19 mouse cellular contexts compared by ENCODE assay signal in the genomic region with DNA sequence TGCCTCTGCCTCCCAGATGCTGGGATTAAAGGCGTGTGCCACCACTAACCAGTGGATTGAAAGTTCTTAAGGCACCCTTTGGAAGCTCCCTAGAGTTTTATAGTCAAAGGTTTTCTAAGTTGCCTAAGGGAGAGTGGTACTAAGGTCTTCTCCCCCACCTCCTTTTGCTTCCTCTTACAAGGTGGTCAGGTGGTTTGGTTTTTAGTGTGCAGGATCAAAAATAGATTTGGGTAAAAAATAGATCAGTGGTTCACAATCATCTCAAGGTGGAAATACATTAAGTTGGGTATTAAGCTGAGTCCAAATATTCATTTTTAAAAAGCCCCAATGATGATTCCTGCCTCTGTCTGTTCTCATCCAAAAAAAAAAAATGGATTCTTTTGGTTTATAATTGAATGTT. TPM values are rescaled to one million over a fixed set of nuclear protein-coding genes. Genes with fewer than 3 reads are reported as not detected.
DNase-seq lines count a peak whose midpoint lies in the region; ATAC-seq and TF ChIP-seq lines count a peak whose summit lies in the region.
"Had no signal": no experiment of that assay in that cellular context is flagged by ENCODE, and none has a peak within 500 bp of the region (broad histone marks: within the 10 kb centered on the region; RNA-seq: fewer than 3 reads in every experiment).

No protein-coding gene starts in this region.

- ATAC-seq in liver, postnatal 0 days, result no peak
- ATAC-seq in liver, embryonic 11.5 days (replicated peaks; ENCODE audit: low FRiP score), result no peak
- ATAC-seq in stomach, embryonic 16.5 days (ENCODE audit: insufficient read depth, low FRiP score), result no peak
- no peak for ATAC-seq in megakaryocyte-erythroid progenitor cell, adult 5-6 weeks (replicated peaks; ENCODE audit: low FRiP score, low TSS enrichment, poor library complexity, severe bottlenecking)
- ATAC-seq: forebrain, embryonic 16.5 days had no signal

- H3K4me1 ChIP-seq in liver, postnatal 0 days (ENCODE audit: insufficient read depth), result peaks cover 4% of the 10 kb centered on the region; the same call in 1 of the 2 replicates
- no peaks in the 10 kb centered on the region for H3K4me1 ChIP-seq in liver, embryonic 11.5 days (replicated peaks; ENCODE audit: control insufficient read depth, insufficient read depth, low read length)
- peaks cover 16% of the 10 kb centered on the region for H3K4me1 ChIP-seq in stomach, embryonic 16.5 days (ENCODE audit: control insufficient read depth, insufficient read depth, low read length)
- H3K4me1 ChIP-seq: forebrain, embryonic 12.5 days; heart, embryonic 10.5 days; hindbrain, embryonic 13.5 days had no signal

- TF ChIP-seq EP300 in liver, postnatal 0 days (IDR thresholded peaks at IDR 0.05; ENCODE audit: low read depth), result no peak

- intact Hi-C loops in gastrocnemius, adult 2 months (cut with DNase I), result no loop called here

- no peak for TF ChIP-seq CTCF in gastrocnemius, adult 2 months (IDR thresholded peaks at IDR 0.05)
- TF ChIP-seq CTCF in liver, postnatal 0 days (IDR thresholded peaks at IDR 0.05; ENCODE audit: low read depth), result no peak

- H3K9me3 ChIP-seq in liver, postnatal 0 days (ENCODE audit: low read length), result no peaks in the 10 kb centered on the region
- no peaks in the 10 kb centered on the region for H3K9me3 ChIP-seq in liver, embryonic 11.5 days (ENCODE audit: control insufficient read depth, low read length)
- no peaks in the 10 kb centered on the region for H3K9me3 ChIP-seq in stomach, embryonic 16.5 days (replicated peaks; ENCODE audit: control insufficient read depth, low read length)
- H3K9me3 ChIP-seq: embryonic facial prominence, embryonic 12.5 days; forebrain, embryonic 12.5 days; G1E; heart, embryonic 10.5 days; hindbrain, embryonic 13.5 days had no signal

- H3K9ac ChIP-seq in liver, postnatal 0 days (replicated peaks), result no peak overlapping the region
- no peak overlapping the region for H3K9ac ChIP-seq in liver, embryonic 11.5 days (ENCODE audit: low read depth, low read length)
- H3K9ac ChIP-seq in stomach, embryonic 16.5 days (ENCODE audit: low read length), result no peak overlapping the region
- H3K9ac ChIP-seq: embryonic facial prominence, embryonic 12.5 days; forebrain, embryonic 12.5 days; hindbrain, embryonic 13.5 days had no signal

- no peaks in the 10 kb centered on the region; the same call in 1 of the 2 replicates for H3K36me3 ChIP-seq in liver, postnatal 0 days (replicated peaks; ENCODE audit: insufficient read depth, low read length)
- no peaks in the 10 kb centered on the region for H3K36me3 ChIP-seq in liver, embryonic 11.5 days (ENCODE audit: control insufficient read depth, insufficient read depth, low read length)
- no peaks in the 10 kb centered on the region for H3K36me3 ChIP-seq in stomach, embryonic 16.5 days (ENCODE audit: control insufficient read depth, insufficient read depth, low read length)
- H3K36me3 ChIP-seq: embryonic facial prominence, embryonic 12.5 days; forebrain, embryonic 12.5 days; G1E; heart, embryonic 10.5 days had no signal

- H3K27ac ChIP-seq in gastrocnemius, adult 2 months, result peak overlapping the region; percentile 56
- H3K27ac ChIP-seq in liver, postnatal 0 days (ENCODE audit: low read depth), result peak overlapping the region; percentile 39; the same call in 1 of the 2 replicates
- no peak overlapping the region for H3K27ac ChIP-seq in liver, embryonic 11.5 days (ENCODE audit: low read depth, low read length)
- H3K27ac ChIP-seq in stomach, embryonic 16.5 days (ENCODE audit: low read length), result peak overlapping the region; percentile 72; the same call in 1 of the 2 replicates
- H3K27ac ChIP-seq: forebrain, embryonic 12.5 days; heart, embryonic 10.5 days; hindbrain, embryonic 13.5 days had no signal

- no peak overlapping the region for H3K4me3 ChIP-seq in gastrocnemius, adult 2 months
- peak overlapping the region; percentile 11; the same call in 1 of the 2 replicates for H3K4me3 ChIP-seq in liver, postnatal 0 days (ENCODE audit: low read depth, low read length)
- H3K4me3 ChIP-seq in liver, embryonic 11.5 days (ENCODE audit: low read depth, low read length), result no peak overlapping the region
- H3K4me3 ChIP-seq in stomach, embryonic 16.5 days (replicated peaks; ENCODE audit: low read length), result no peak overlapping the region
- H3K4me3 ChIP-seq: embryonic facial prominence, embryonic 12.5 days; forebrain, embryonic 12.5 days; heart, embryonic 10.5 days; hindbrain, embryonic 13.5 days had no signal

- peak overlapping the region; percentile 59 for H3K4me2 ChIP-seq in liver, postnatal 0 days (ENCODE audit: low read depth, low read length)
- no peak overlapping the region for H3K4me2 ChIP-seq in liver, embryonic 11.5 days
- H3K4me2 ChIP-seq in stomach, embryonic 16.5 days (ENCODE audit: low read depth, low read length), result no peak overlapping the region
- H3K4me2 ChIP-seq: embryonic facial prominence, embryonic 12.5 days; forebrain, embryonic 12.5 days; hindbrain, embryonic 13.5 days had no signal

- DNase-seq in gastrocnemius, adult 2 months, result no peak
- DNase-seq in gastrocnemius, adult 8-10 months (ENCODE audit: low spot score in 2 of 2), result no peak
- DNase-seq in liver, postnatal 0 days, result no peak
- no peak for DNase-seq in liver, embryonic 11.5 days (ENCODE audit: low spot score)
- DNase-seq in testis, postnatal 10 days (ENCODE audit: low spot score), result peak; percentile 6
- DNase-seq in testis, postnatal 14 days (ENCODE audit: low spot score), result no peak
- DNase-seq: adrenal gland, adult 8-10 months; embryo, embryonic 11 days; gastrocnemius, postnatal 36 days; heart, adult 18-20 months; heart, postnatal 14 days had no signal

- 78% methylated on average over 1 of the region's 1 CpGs for WGBS in liver, postnatal 0 days (ENCODE audit: insufficient replicate concordance)
- 69% methylated on average over 1 of the region's 1 CpGs for WGBS in liver, embryonic 11.5 days
- 85% methylated on average over 1 of the region's 1 CpGs for WGBS in stomach, embryonic 16.5 days

- H3K27me3 ChIP-seq in liver, postnatal 0 days (ENCODE audit: insufficient read depth, low read length), result no peaks in the 10 kb centered on the region
- H3K27me3 ChIP-seq in liver, embryonic 11.5 days (replicated peaks; ENCODE audit: control insufficient read depth, insufficient read depth, low read length), result no peaks in the 10 kb centered on the region
- no peaks in the 10 kb centered on the region for H3K27me3 ChIP-seq in stomach, embryonic 16.5 days (ENCODE audit: control insufficient read depth, insufficient read depth, low read length)
- H3K27me3 ChIP-seq: embryonic facial prominence, embryonic 12.5 days; forebrain, embryonic 12.5 days; hindbrain, embryonic 13.5 days had no signal

RNA-seq across cellular contexts. Expression of gene Ddias, which starts 53.6 kb away (rescaled TPM):
- under 1 TPM in 1 of 2 experiments, not detected in 1; 0.06 TPM for total RNA-seq in gastrocnemius, adult 2 months (2021)
- total RNA-seq in gastrocnemius, adult 8-10 months (2022), result under 1 TPM in 1 of 4 experiments, not detected in 3; 0.13 TPM
- polyA plus RNA-seq in liver, postnatal 0 days (2015; fragmentation: Nextera tagmentation; extraction: Ambion mirVana), result 3.7 and 3.9 TPM in 2 replicates
- 21.2 and 21.9 TPM in 2 replicates for polyA plus RNA-seq in liver, embryonic 11.5 days (2014; fragmentation: Nextera tagmentation; extraction: Ambion mirVana)
- polyA plus RNA-seq in stomach, embryonic 16.5 days (2015; fragmentation: Nextera tagmentation; extraction: Ambion mirVana), result 9.2 and 10.6 TPM in 2 replicates
- total RNA-seq in megakaryocyte-erythroid progenitor cell, adult 5-6 weeks (2014; fragmentation: Nextera tagmentation), result 22.1 and 22.7 TPM in 2 replicates
- 25.2 and 25.9 TPM in 2 replicates for total RNA-seq in megakaryocyte-erythroid progenitor cell, adult 5-6 weeks (2017)

RNA-seq across cellular contexts. Expression of gene Prcp, which starts 53.9 kb away (rescaled TPM):
- 1 to 10 TPM; 2.9 to 3.5 TPM for total RNA-seq in gastrocnemius, adult 2 months (2021)
- total RNA-seq in gastrocnemius, adult 8-10 months (2022), result 1 to 10 TPM; 2.2 to 2.9 (median 2.6) TPM
- polyA plus RNA-seq in liver, postnatal 0 days (2015; fragmentation: Nextera tagmentation; extraction: Ambion mirVana), result 10.2 and 11.5 TPM in 2 replicates
- 30.1 and 33.6 TPM in 2 replicates for polyA plus RNA-seq in liver, embryonic 11.5 days (2014; fragmentation: Nextera tagmentation; extraction: Ambion mirVana)
- 24.3 and 24.7 TPM in 2 replicates for polyA plus RNA-seq in stomach, embryonic 16.5 days (2015; fragmentation: Nextera tagmentation; extraction: Ambion mirVana)
- total RNA-seq in megakaryocyte-erythroid progenitor cell, adult 5-6 weeks (2014; fragmentation: Nextera tagmentation), result 66.5 and 85.8 TPM in 2 replicates
- total RNA-seq in megakaryocyte-erythroid progenitor cell, adult 5-6 weeks (2017), result 44.4 and 50.3 TPM in 2 replicates

Comparison
In these comparisons a context has a peak if more than half of its experiments do, and no peak if none do; other contexts are left out.
1. RNA of gene Ddias, which starts 53.6 kb away (total RNA-seq): 22.1 to 25.9 TPM in megakaryocyte-erythroid progenitor cell, adult 5-6 weeks; 0.06 TPM in gastrocnemius, adult 2 months and 0.13 TPM in gastrocnemius, adult 8-10 months; every median in the first group is over 10 times any median in the second.
2. RNA of gene Prcp, which starts 53.9 kb away (total RNA-seq): 44.4 to 85.8 TPM in megakaryocyte-erythroid progenitor cell, adult 5-6 weeks; 2.9 to 3.5 TPM in gastrocnemius, adult 2 months and 2.2 to 2.9 TPM in gastrocnemius, adult 8-10 months; every median in the first group is over 10 times any median in the second.